Mouse (Mus musculus) layer of hippocampus, postnatal 10 days (tissue): ENCODE measurements around the gene Gm20403. TPM values are rescaled to one million over a fixed set of nuclear protein-coding genes. Genes with fewer than 3 reads are reported as not detected.

ENCODE experiments used
- total RNA-seq, 2 experiments: library from RNA; stranded (reverse); gene quantifications; 2 replicates each; pipeline ENCODE4 v1.2.3; 2021

The Gm20403 gene
- total RNA-seq, 2 experiments from 2014 or later = not detected

Other genes with a start within 250 kb of the Gm20403 start
- 10 to 100 TPM; 55.2 to 58.1 TPM for gene Snx6, start 190.8 kb downstream of the Gm20403 start, total RNA-seq
- 100 to 1,000 TPM; 174 to 184 TPM for gene Cfl2, start 123.7 kb downstream of the Gm20403 start, total RNA-seq
- gene Baz1a, start 27.8 kb upstream of the Gm20403 start, total RNA-seq = 1 to 10 TPM; 2.9 to 4.2 TPM
- gene 2700097O09Rik, start 93.6 kb upstream of the Gm20403 start, total RNA-seq = 10 to 100 TPM in 1 of 2 experiments, 1 to 10 TPM in 1; 8.5 to 10.6 TPM
- 100 to 1,000 TPM; 102 to 116 TPM for gene Srp54a, start 93.7 kb upstream of the Gm20403 start, total RNA-seq
- 10 to 100 TPM; 26.7 to 36.8 TPM for gene Fam177a, start 137.9 kb upstream of the Gm20403 start, total RNA-seq
- 10 to 100 TPM; 73.1 to 95.4 TPM for gene Srp54b, start 168.6 kb upstream of the Gm20403 start, total RNA-seq
- gene 1700047I17Rik2, start 213.1 kb upstream of the Gm20403 start, total RNA-seq = 10 to 100 TPM in 1 of 2 experiments, not detected in 1; 11.8 TPM
- 10 to 100 TPM; 35.2 to 41.0 TPM for gene Srp54c, start 243.6 kb upstream of the Gm20403 start, total RNA-seq